Mouse (Mus musculus): ENCODE data around the gene Rftn1.

The Rftn1 gene

DNA sequence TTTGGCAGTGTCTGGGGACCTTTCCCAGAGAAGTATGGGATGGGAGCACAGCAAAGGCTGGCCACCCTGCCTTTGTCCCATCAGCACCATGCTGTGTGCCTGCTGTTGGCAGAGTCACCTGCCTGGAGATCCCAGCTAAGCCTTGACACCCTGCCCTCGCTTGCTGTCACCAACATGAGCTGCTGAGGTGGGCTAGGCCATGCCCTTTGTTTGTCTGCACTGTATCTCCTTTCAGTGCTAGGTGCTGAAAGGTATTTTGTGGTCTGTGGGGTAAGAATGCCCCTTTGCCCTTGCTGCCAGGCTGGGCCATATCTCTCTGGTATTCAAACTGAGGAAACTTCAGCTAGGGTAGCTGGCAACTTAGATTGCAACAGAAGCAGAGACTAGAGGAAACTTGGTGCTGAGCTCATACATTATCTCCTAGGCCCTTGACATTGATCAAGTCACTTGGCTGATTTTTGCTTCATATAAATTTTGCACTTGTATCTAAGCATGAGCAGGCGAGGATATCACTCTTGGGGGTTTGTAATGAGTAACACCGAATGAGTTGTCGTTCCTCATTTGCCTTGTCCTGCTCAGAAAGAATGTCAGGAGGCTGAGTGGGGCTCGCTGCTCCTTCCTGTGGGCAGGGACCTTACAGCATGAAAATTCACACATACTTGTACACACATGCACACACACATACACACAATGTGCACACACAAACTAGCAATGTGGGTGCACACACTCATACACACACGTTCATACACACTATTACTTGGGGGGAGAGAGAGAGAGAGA lies 207.7 kb downstream of the Rftn1 start:
- no peak for DNase-seq (ENCODE audit: low spot score in 2 of 2)

GRCm38 (mm10) chr17:49981591-49981990 lies 208.9 kb downstream of the Rftn1 start:
- no peak for DNase-seq (ENCODE audit: low spot score in 2 of 2)

- peak in 1 of 2 experiments; percentile 18 for DNase-seq (ENCODE audit: low spot score in 2 of 2)
These were observed 210.7 kb downstream of the Rftn1 start for GRCm38 (mm10) chr17:49979761-49980285.

- DNase-seq (ENCODE audit: low spot score in 2 of 2): no peak
These were observed 213.1 kb downstream of the Rftn1 start for GRCm38 (mm10) chr17:49977424-49977790.

- no peak for DNase-seq (ENCODE audit: low spot score in 2 of 2)
These were observed 213.6 kb downstream of the Rftn1 start for GRCm38 (mm10) chr17:49976678-49977423.

DNA sequence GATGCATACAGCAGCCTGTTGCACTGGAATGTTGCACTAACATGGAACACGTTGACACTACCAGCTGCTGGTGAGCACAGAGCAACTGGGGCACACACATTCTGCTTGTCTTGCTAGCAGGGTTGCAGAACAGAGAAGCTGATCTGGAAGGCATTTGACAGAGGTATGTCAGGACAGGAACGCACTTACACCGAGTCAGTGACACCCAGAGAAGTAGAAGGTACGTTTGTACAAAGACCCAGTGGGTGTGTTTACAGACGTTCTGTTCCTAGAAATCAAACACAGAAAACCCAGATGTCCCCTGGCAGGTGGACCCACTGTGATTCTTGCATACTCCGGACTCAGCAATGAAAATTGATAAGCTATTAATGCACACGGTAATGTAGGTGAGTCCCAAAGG lies 215.0 kb downstream of the Rftn1 start:
- no peak for DNase-seq (ENCODE audit: low spot score in 2 of 2)

DNA sequence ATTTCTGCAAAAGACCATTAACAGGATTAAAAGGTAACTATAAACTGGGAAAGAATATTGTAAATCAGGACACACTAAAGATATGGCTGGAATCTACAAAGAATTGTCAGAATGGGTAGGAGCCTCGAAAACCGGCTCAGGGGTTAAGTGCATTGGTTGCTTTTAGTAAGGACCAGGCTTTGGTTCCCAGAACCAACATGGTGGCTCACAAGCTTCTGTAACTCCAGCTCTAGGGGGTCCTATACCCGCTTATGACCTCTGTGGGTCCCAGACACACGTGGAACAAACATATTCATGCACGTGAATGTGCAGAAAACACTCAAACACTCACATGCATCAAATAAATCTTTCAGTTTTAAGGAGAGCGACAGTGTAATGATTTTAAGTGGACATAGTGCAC lies 215.5 kb downstream of the Rftn1 start:
- no peak for DNase-seq (ENCODE audit: low spot score in 2 of 2)

- DNase-seq (ENCODE audit: low spot score in 2 of 2): no peak
These were observed 218.3 kb downstream of the Rftn1 start for GRCm38 (mm10) chr17:49972164-49972563.

DNA sequence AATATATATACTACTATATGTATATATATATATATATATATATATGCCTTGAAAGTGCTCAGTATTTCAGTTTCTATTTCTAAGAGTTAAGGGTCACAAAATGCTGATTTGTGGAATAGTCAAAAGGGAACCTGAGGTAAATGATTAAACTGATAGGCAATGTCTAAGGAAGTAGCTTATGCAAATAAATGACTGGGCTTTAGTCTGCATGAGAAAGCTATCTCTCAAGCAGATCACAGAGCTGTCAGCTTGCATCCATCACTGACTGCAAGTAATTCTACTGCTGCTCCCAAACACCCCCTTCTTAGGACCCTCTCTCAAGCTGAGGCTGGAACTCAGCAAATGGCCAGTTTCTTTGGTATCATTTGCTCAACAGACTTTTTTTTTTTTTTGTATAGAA lies 219.4 kb downstream of the Rftn1 start:
- no peak for DNase-seq (ENCODE audit: low spot score in 2 of 2)

DNA sequence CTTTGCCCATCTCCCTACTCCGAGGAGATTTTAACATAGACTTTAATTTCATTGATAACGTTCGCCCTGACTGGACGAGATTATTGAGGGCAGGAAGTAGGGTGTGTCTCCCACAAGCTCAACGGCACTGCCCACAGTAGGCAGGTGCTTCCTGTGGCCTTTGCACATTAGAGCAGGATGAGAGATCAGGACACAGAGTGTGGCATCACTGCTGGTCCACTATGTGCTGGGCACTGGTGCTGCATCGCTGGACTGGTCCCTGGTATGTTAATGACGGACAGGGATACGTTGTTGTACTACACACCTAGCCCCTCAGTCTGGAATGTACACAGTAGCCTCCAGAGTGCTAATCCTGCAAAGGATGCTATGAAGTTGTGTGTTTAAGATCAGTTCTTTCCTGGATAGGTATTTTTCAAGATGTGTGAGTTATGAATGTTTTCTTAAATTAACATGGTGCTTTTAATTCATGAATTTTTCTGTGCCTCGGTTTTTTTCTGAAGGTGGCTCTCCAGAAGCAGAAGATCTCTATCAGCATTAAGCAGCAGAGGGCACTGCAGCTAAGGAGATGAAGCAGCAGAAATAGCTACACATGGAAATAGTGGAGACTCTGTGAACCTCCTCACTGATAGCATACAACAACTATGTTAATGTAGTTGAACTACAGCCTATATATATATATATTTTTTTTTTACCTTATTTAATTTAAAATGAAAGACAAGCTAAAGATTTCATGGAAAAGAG lies 221.8 kb downstream of the Rftn1 start:
- peak; percentile 26 to 50 for DNase-seq (ENCODE audit: low spot score in 2 of 2)

- no peak for DNase-seq (ENCODE audit: low spot score in 2 of 2)
These were observed 224.4 kb downstream of the Rftn1 start for GRCm38 (mm10) chr17:49965846-49966762.

- DNase-seq (ENCODE audit: low spot score in 2 of 2): no peak
These were observed 225.4 kb downstream of the Rftn1 start for GRCm38 (mm10) chr17:49965035-49965434.

- DNase-seq (ENCODE audit: low spot score in 2 of 2): no peak
These were observed 226.0 kb downstream of the Rftn1 start for GRCm38 (mm10) chr17:49964471-49964870.

- DNase-seq (ENCODE audit: low spot score in 2 of 2): no peak
These were observed 231.5 kb downstream of the Rftn1 start for GRCm38 (mm10) chr17:49959021-49959420.

GRCm38 (mm10) chr17:49951856-49952607 lies 238.4 kb downstream of the Rftn1 start:
- DNase-seq (ENCODE audit: low spot score in 2 of 2): no peak

DNA sequence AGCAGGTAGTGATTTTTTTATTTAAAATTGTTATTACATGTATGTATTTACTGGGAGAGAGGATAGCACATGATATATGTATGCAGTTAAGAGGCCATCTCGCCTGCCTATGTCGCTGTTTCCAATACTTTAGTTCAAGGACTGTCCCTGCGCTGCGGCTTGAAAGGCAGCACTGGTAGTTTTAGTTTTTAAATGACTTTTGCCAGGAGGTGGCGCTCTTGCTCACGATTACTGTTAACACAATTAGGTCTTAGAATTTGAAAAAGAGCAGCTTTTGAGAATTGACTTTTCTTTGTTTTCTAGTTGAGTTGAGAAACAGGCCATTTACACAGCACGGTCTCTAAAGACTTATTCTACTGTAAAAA lies 239.0 kb downstream of the Rftn1 start:
- peak; percentile 57 to 65 for DNase-seq (ENCODE audit: low spot score in 2 of 2)

GRCm38 (mm10) chr17:49942674-49943073 lies 247.8 kb downstream of the Rftn1 start:
- DNase-seq (ENCODE audit: low spot score in 2 of 2): no peak

Data from urinary bladder, postnatal 36 days (tissue).